Mouse (Mus musculus): ENCODE measurements around the gene Ifnb1. TPM values are rescaled to one million over a fixed set of nuclear protein-coding genes. Genes with fewer than 3 reads are reported as not detected.
A peak's percentile ranks its signal among the peaks of the same experiment; 100 is the strongest.
"Not testable (repeated sequence)": the region's sequence is repeated elsewhere in the genome, so short reads cannot be mapped to it uniquely, and the experiment has no call there.

Gene Ifnb1
- not detected in 2 replicates for polyA plus RNA-seq (2015; fragmentation: Nextera tagmentation; extraction: Ambion mirVana)

- no peaks in the 10 kb centered on the region for H3K27me3 ChIP-seq
- H3K9me3 ChIP-seq: no peaks in the 10 kb centered on the region
- no peak within 1 kb of the TSS for H3K4me2 ChIP-seq (replicated peaks)
- no peak within 1 kb of the TSS for H3K4me3 ChIP-seq
- H3K9ac ChIP-seq (replicated peaks): no peak within 1 kb of the TSS
- WGBS: 97% methylated on average over 4 of the region's 4 CpGs
- H3K27ac ChIP-seq (replicated peaks): no peak within 1 kb of the TSS
- H3K36me3 ChIP-seq: no peaks in the 10 kb centered on the region
- ATAC-seq (replicated peaks): no peak
- H3K4me1 ChIP-seq: 0 out of 2 replicates have a peak, but pooled peaks cover 2% of the 10 kb centered on the region
These were observed at the start of gene Ifnb1 for GRCm38 (mm10) chr4:88522674-88523073. Gene Ifnb1, minus strand, starts transcription at chr4:88522774.

GRCm38 (mm10) chr4:88571698-88572097 is 49.1 kb upstream of the Ifnb1 start, which contains the start of gene Ifna14:
Gene Ifna14, minus strand, starts transcription at chr4:88571798.
- Histone ChIP-seq H3K36me3 (no peaks in the 10 kb centered on the region), H3K27ac (replicated peaks) (no peak within 1 kb of the TSS), H3K9me3 (no peaks in the 10 kb centered on the region), H3K4me2 (replicated peaks) (no peak within 1 kb of the TSS), H3K4me1 (no peaks in the 10 kb centered on the region), H3K9ac (replicated peaks) (no peak within 1 kb of the TSS), H3K27me3 (no peaks in the 10 kb centered on the region), H3K4me3 (no peak within 1 kb of the TSS)
- 78% methylated on average over 1 of the region's 1 CpGs for WGBS
- ATAC-seq (replicated peaks): no peak

- no peak overlapping the region for H3K9ac ChIP-seq (replicated peaks)
- H3K36me3 ChIP-seq: no peaks in the 10 kb centered on the region
- no peak overlapping the region for H3K4me3 ChIP-seq
- no peaks in the 10 kb centered on the region for H3K4me1 ChIP-seq
- H3K27me3 ChIP-seq: no peaks in the 10 kb centered on the region
- no peak for ATAC-seq (replicated peaks)
- no peak overlapping the region for H3K27ac ChIP-seq (replicated peaks)
- WGBS: 100% methylated on average over 1 of the region's 1 CpGs
- no peak overlapping the region for H3K4me2 ChIP-seq (replicated peaks)
- H3K9me3 ChIP-seq: no peaks in the 10 kb centered on the region
These were observed 39.2 kb upstream of the Ifnb1 start for GRCm38 (mm10) chr4:88561791-88562190.

GRCm38 (mm10) chr4:88558145-88558544 is 35.6 kb upstream of the Ifnb1 start, which contains the start of gene Ifna15:
Gene Ifna15, minus strand, starts transcription at chr4:88558245.
- not testable (repeated sequence) for H3K4me1 ChIP-seq; H3K27ac ChIP-seq (replicated peaks); ATAC-seq (replicated peaks); H3K27me3 ChIP-seq; H3K4me2 ChIP-seq (replicated peaks); H3K9me3 ChIP-seq; H3K36me3 ChIP-seq; H3K4me3 ChIP-seq; H3K9ac ChIP-seq (replicated peaks)

- no peak overlapping the region for H3K9ac ChIP-seq (replicated peaks)
- no peaks in the 10 kb centered on the region for H3K4me1 ChIP-seq
- no peaks in the 10 kb centered on the region for H3K9me3 ChIP-seq
- no peaks in the 10 kb centered on the region for H3K36me3 ChIP-seq
- peak overlapping the region; percentile 33 for H3K4me2 ChIP-seq (replicated peaks)
- H3K27me3 ChIP-seq: no peaks in the 10 kb centered on the region; the same call in 1 of the 2 replicates
- no peak overlapping the region for H3K27ac ChIP-seq (replicated peaks)
- WGBS: 33% methylated on average over 22 of the region's 22 CpGs
- ATAC-seq (replicated peaks): peak; percentile 70; the same call in 1 of the 2 replicates
- peak overlapping the region; percentile 15; the same call in 1 of the 2 replicates for H3K4me3 ChIP-seq
These were observed 27.8 kb upstream of the Ifnb1 start for GRCm38 (mm10) chr4:88550161-88550945.

GRCm38 (mm10) chr4:88547986-88548385 is 25.4 kb upstream of the Ifnb1 start:
- no peak for ATAC-seq (replicated peaks)
- Histone ChIP-seq H3K36me3 (no peaks in the 10 kb centered on the region), H3K9me3 (no peaks in the 10 kb centered on the region), H3K4me1 (no peaks in the 10 kb centered on the region), H3K9ac (replicated peaks) (no peak overlapping the region), H3K27me3 (no peaks in the 10 kb centered on the region; the same call in 1 of the 2 replicates), H3K4me3 (no peak overlapping the region), H3K27ac (replicated peaks) (no peak overlapping the region), H3K4me2 (replicated peaks) (no peak overlapping the region)
- 71% methylated on average over 1 of the region's 1 CpGs for WGBS

- Histone ChIP-seq H3K27ac (replicated peaks) (no peak overlapping the region), H3K4me1 (no peaks in the 10 kb centered on the region), H3K36me3 (no peaks in the 10 kb centered on the region), H3K27me3 (no peaks in the 10 kb centered on the region; the same call in 1 of the 2 replicates), H3K9me3 (no peaks in the 10 kb centered on the region), H3K4me2 (replicated peaks) (no peak overlapping the region), H3K9ac (replicated peaks) (no peak overlapping the region), H3K4me3 (no peak overlapping the region)
- 44% methylated on average over 2 of the region's 2 CpGs for WGBS
- ATAC-seq (replicated peaks): peak; percentile 73
These were observed 21.2 kb upstream of the Ifnb1 start for GRCm38 (mm10) chr4:88543649-88544234.

GRCm38 (mm10) chr4:88537328-88537727 is 14.8 kb upstream of the Ifnb1 start:
- Histone ChIP-seq H3K27ac (replicated peaks) (no peak overlapping the region), H3K4me3 (no peak overlapping the region), H3K27me3 (no peaks in the 10 kb centered on the region), H3K4me2 (replicated peaks) (no peak overlapping the region), H3K4me1 (0 out of 2 replicates have a peak, but pooled peaks cover 4% of the 10 kb centered on the region), H3K9ac (replicated peaks) (no peak overlapping the region), H3K9me3 (no peaks in the 10 kb centered on the region), H3K36me3 (no peaks in the 10 kb centered on the region)
- ATAC-seq (replicated peaks): no peak
- WGBS: 89% methylated on average over 12 of the region's 12 CpGs

- no peak overlapping the region for H3K4me3 ChIP-seq
- no peak overlapping the region for H3K4me2 ChIP-seq (replicated peaks)
- ATAC-seq (replicated peaks): no peak
- H3K9ac ChIP-seq (replicated peaks): no peak overlapping the region
- 0 out of 2 replicates have a peak, but pooled peaks cover 4% of the 10 kb centered on the region for H3K4me1 ChIP-seq
- H3K36me3 ChIP-seq: no peaks in the 10 kb centered on the region
- 70% methylated on average over 7 of the region's 7 CpGs for WGBS
- no peaks in the 10 kb centered on the region for H3K27me3 ChIP-seq
- no peaks in the 10 kb centered on the region for H3K9me3 ChIP-seq
- no peak overlapping the region for H3K27ac ChIP-seq (replicated peaks)
These were observed 14.1 kb upstream of the Ifnb1 start for GRCm38 (mm10) chr4:88536640-88537039.

- Histone ChIP-seq H3K9me3 (no peaks in the 10 kb centered on the region), H3K36me3 (no peaks in the 10 kb centered on the region), H3K27me3 (no peaks in the 10 kb centered on the region), H3K9ac (replicated peaks) (no peak overlapping the region), H3K4me2 (replicated peaks) (no peak overlapping the region), H3K4me1 (0 out of 2 replicates have a peak, but pooled peaks cover 4% of the 10 kb centered on the region), H3K4me3 (no peak overlapping the region), H3K27ac (replicated peaks) (no peak overlapping the region)
- ATAC-seq (replicated peaks): no peak
- WGBS: 93% methylated on average over 1 of the region's 1 CpGs
These were observed 13.2 kb upstream of the Ifnb1 start for GRCm38 (mm10) chr4:88535742-88536141.

- 0 out of 2 replicates have a peak, but pooled peaks cover 4% of the 10 kb centered on the region for H3K4me1 ChIP-seq
- no peak overlapping the region for H3K27ac ChIP-seq (replicated peaks)
- no peaks in the 10 kb centered on the region for H3K9me3 ChIP-seq
- 0 out of 2 replicates have a peak, but pooled peaks have one; percentile 60 for ATAC-seq (replicated peaks)
- WGBS: 55% methylated on average over 1 of the region's 1 CpGs
- H3K36me3 ChIP-seq: no peaks in the 10 kb centered on the region
- H3K4me2 ChIP-seq (replicated peaks): no peak overlapping the region
- H3K9ac ChIP-seq (replicated peaks): no peak overlapping the region
- no peaks in the 10 kb centered on the region for H3K27me3 ChIP-seq
- H3K4me3 ChIP-seq: no peak overlapping the region
These were observed 12.3 kb upstream of the Ifnb1 start for GRCm38 (mm10) chr4:88534903-88535302.

- WGBS: 96% methylated on average over 2 of the region's 2 CpGs
- Histone ChIP-seq H3K4me2 (replicated peaks) (no peak overlapping the region), H3K9me3 (no peaks in the 10 kb centered on the region), H3K4me3 (no peak overlapping the region), H3K4me1 (0 out of 2 replicates have a peak, but pooled peaks cover 4% of the 10 kb centered on the region), H3K27me3 (no peaks in the 10 kb centered on the region), H3K9ac (replicated peaks) (no peak overlapping the region), H3K36me3 (no peaks in the 10 kb centered on the region), H3K27ac (replicated peaks) (no peak overlapping the region)
- ATAC-seq (replicated peaks): no peak
These were observed 10.9 kb upstream of the Ifnb1 start for GRCm38 (mm10) chr4:88533499-88533898.
